ENCODE assay signal across 8 mouse cellular contexts in genomic region chr7:45813787-45814779, GRCm38 (mm10). TPM values are rescaled to one million over a fixed set of nuclear protein-coding genes. Genes with fewer than 3 reads are reported as not detected.
DNase-seq lines count a peak whose midpoint lies in the region; ATAC-seq lines count a peak whose summit lies in the region.

Gene Cyth2, minus strand, starts transcription at chr7:45814581.

- peak within 1 kb of the TSS; percentile 98 for H3K4me3 ChIP-seq in hindbrain, embryonic 12.5 days

- peak within 1 kb of the TSS; percentile 68 for H3K4me2 ChIP-seq in hindbrain, embryonic 12.5 days (replicated peaks)

- peaks cover 39% of the 10 kb centered on the region for H3K36me3 ChIP-seq in hindbrain, embryonic 12.5 days

- H3K27ac ChIP-seq in hindbrain, embryonic 12.5 days, result peak within 1 kb of the TSS; percentile 100

- H3K27me3 ChIP-seq in hindbrain, embryonic 12.5 days, result peaks cover 8% of the 10 kb centered on the region

- DNase-seq in NIH3T3 (ENCODE audit: low read depth), result peak; percentile 100
- peak; percentile 100 for DNase-seq in cerebellum, postnatal 10 days
- DNase-seq in frontal cortex, postnatal 10 days (ENCODE audit: low spot score in 2 of 2), result peak; percentile 98 to 100
- peak; percentile 98 to 100 for DNase-seq in layer of hippocampus, postnatal 14 days (ENCODE audit: low spot score in 2 of 2)
- peak; percentile 100 for DNase-seq in lung, postnatal 14 days
- peak; percentile 100 for DNase-seq in retina, adult 2 months (ENCODE audit: low read depth, low spot score)
- DNase-seq in thymus, postnatal 36 days, result peak; percentile 99

- peak; percentile 99 for ATAC-seq in hindbrain, embryonic 12.5 days (ENCODE audit: low FRiP score)

- H3K4me1 ChIP-seq in hindbrain, embryonic 12.5 days, result peaks cover 38% of the 10 kb centered on the region

- peak within 1 kb of the TSS; percentile 100 for H3K9ac ChIP-seq in hindbrain, embryonic 12.5 days

- under 1% methylated on average over 62 of the region's 92 CpGs for WGBS in hindbrain, embryonic 12.5 days

- no peaks in the 10 kb centered on the region for H3K9me3 ChIP-seq in hindbrain, embryonic 12.5 days (replicated peaks)

RNA-seq across cellular contexts. Expression of gene Cyth2, which starts in this region (rescaled TPM):
- 280 and 284 TPM in 2 replicates for polyA plus RNA-seq in hindbrain, embryonic 12.5 days (2016; fragmentation: Nextera tagmentation; extraction: Ambion mirVana)
- total RNA-seq in layer of hippocampus, postnatal 14 days (2021), result 100 to 1,000 TPM; 174 to 179 TPM

Comparison
In these comparisons a context has a peak if more than half of its experiments do, and no peak if none do; other contexts are left out.
1. Peak in every context shown above with its lines: DNase-seq, ATAC-seq, H3K4me3 ChIP-seq and H3K27ac ChIP-seq.